Mouse (Mus musculus) megakaryocyte, embryonic 14.5 days (primary cell): Measurements from ENCODE around the gene Olfr13.

ENCODE experiments used
- FLI1 ChIP-seq: IDR thresholded peaks from 2 replicates; pipeline ENCODE4 v1.6.1; 2012; ENCODE audit warnings: low read length, inconsistent platforms, mixed read lengths
- GATA1 ChIP-seq: IDR thresholded peaks from 3 replicates; pipeline ENCODE4 v1.6.1; 2012; ENCODE audit warnings: mixed read lengths, low read length, inconsistent platforms, borderline replicate concordance

GRCm38 (mm10) chr6:43190986-43191385, 19.0 kb downstream of the Olfr13 start:
- TF ChIP-seq FLI1 (no peak), GATA1 (no peak)
